Mouse (Mus musculus) stomach, embryonic 15.5 days (tissue): Measurements from ENCODE around the gene Olfr896-ps1. TPM values are rescaled to one million over a fixed set of nuclear protein-coding genes. Genes with fewer than 3 reads are reported as not detected.

Experiments
- ATAC-seq: fragments of 200-750 bp; cut with Nextera tagmentation; 2 replicates; pipeline ENCODE4 v1.8.0; 2017; ENCODE audit warnings: low read depth, moderate number of reproducible peaks, moderate TSS enrichment; ENCODE audit not compliant: insufficient read depth, low FRiP score
- H3K27ac ChIP-seq: fragments of 300-500 bp; sonication (generic); 2 replicates; pipeline ENCODE4 v1.5.1; 2015; ENCODE audit warnings: mild to moderate bottlenecking, inconsistent platforms
- H3K27me3 ChIP-seq: fragments of 300-500 bp; sonication (generic); replicated peaks from 2 replicates; pipeline ENCODE4 v1.6.1; 2015; ENCODE audit warnings: inconsistent platforms
- H3K36me3 ChIP-seq: fragments of 300-500 bp; sonication (generic); 2 replicates; pipeline ENCODE4 v1.6.1; 2015; ENCODE audit warnings: inconsistent platforms
- H3K4me1 ChIP-seq: fragments of 300-500 bp; sonication (generic); 2 replicates; pipeline ENCODE4 v1.6.1; 2015; ENCODE audit warnings: inconsistent platforms
- H3K4me2 ChIP-seq: fragments of 300-500 bp; sonication (generic); 2 replicates; pipeline ENCODE4 v1.6.1; 2015; ENCODE audit warnings: mild to moderate bottlenecking, inconsistent platforms
- H3K4me3 ChIP-seq: fragments of 300-500 bp; sonication (generic); replicated peaks from 2 replicates; pipeline ENCODE4 v1.5.1; 2015; ENCODE audit warnings: inconsistent platforms
- H3K9ac ChIP-seq: fragments of 300-500 bp; sonication (generic); 2 replicates; pipeline ENCODE4 v1.6.1; 2015; ENCODE audit warnings: inconsistent platforms
- H3K9me3 ChIP-seq: fragments of 300-500 bp; sonication (generic); 2 replicates; pipeline ENCODE4 v1.6.1; 2016; ENCODE audit warnings: inconsistent platforms
- WGBS: fragments of 180-500 bp; shearing (Covaris S2); methylation state at CpG from one replicate; pipeline ENCODE4 v1.1.7; 2015; 5-methylcytosine and 5-hydroxymethylcytosine counted together
- polyA plus RNA-seq: library from polyadenylated mRNA; unstranded; fragments of >200 nt; fragmentation: Nextera tagmentation; extraction: Ambion mirVana; gene quantifications from 2 replicates; pipeline ENCODE4 v1.2.1, GENCODE M21; 2015

Gene Olfr896-ps1
- polyA plus RNA-seq: not detected in 2 replicates

DNA sequence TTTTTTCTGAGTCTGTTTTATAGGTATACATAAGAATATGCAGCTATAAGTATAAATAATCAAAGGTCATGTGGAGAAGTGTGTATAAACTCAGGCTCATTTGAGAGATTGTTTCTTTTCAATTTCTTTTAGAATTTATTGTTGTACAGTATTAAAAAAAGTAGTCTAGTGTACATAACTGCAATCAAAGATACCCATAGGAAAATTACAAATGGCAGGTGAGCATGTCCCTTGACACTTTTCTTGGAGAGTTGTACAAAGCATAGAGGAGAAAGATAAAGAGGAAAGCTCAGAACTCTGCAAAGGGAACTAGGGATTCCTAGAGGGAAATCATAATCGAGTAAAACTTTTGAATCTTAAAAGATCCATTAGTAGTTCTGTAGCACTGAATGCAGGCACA is at the start of gene Olfr896-ps1:
TSS of gene Olfr896-ps1 (plus strand) at position 301 of the 400 bp plus-strand sequence.
- Histone ChIP-seq H3K36me3 (no peaks in the 10 kb centered on the region), H3K4me2 (no peak within 1 kb of the TSS), H3K27me3 (no peaks in the 10 kb centered on the region), H3K4me1 (no peaks in the 10 kb centered on the region), H3K4me3 (no peak within 1 kb of the TSS), H3K9me3 (no peaks in the 10 kb centered on the region), H3K27ac (no peak within 1 kb of the TSS), H3K9ac (no peak within 1 kb of the TSS)
- 76% methylated on average over 1 of the region's 1 CpGs for whole genome bisulfite sequencing
- no peak for ATAC-seq

DNA sequence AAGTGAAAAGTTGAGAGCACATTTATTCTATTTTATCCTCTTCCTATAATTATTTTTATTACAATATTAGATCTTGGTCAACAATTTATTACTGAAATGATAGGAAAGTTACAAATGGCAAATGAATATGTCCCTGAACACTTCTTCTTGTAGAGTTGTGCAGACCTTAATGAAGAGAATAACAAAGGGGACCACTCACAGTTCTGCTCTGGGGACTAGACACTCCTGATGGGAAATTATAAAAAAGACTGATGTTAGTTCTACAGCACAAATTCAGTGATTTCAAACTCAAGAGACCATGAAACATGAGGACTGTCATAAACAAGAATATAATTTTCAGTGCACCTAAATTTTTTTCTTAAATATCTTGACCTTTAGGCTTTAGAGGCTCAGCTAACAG is 38.4 kb upstream of the Olfr896-ps1 start, which contains the start of gene Olfr143:
TSS of gene Olfr143 (plus strand) at position 301 of the 400 bp plus-strand sequence.
- no peaks in the 10 kb centered on the region for H3K9me3 ChIP-seq
- H3K27ac ChIP-seq: no peak within 1 kb of the TSS
- H3K27me3 ChIP-seq: no peaks in the 10 kb centered on the region
- no peak for ATAC-seq
- no peak within 1 kb of the TSS for H3K4me3 ChIP-seq
- H3K4me2 ChIP-seq: no peak within 1 kb of the TSS
- no peaks in the 10 kb centered on the region for H3K4me1 ChIP-seq
- no peaks in the 10 kb centered on the region for H3K36me3 ChIP-seq
- no peak within 1 kb of the TSS for H3K9ac ChIP-seq

DNA sequence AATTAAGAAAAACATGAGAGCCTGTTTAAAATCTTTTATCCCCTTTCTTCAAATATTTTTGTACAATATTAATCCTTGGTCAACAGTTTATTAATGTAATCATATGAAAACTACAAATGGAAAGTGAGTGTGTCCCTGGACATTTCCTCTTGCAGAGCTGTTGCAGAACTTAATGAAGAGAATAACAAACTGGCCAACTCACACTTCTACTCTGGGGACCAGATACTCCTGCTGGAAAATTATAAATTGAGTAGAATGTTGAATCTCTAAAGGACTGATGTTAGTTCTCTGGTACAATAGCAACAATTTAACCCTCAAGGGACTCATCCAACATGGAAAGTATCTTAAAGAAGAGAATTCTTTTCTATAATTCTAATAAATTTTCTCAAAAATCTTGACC is 23.4 kb upstream of the Olfr896-ps1 start, which contains the start of gene Olfr895:
TSS of gene Olfr895 (plus strand) at position 301 of the 400 bp plus-strand sequence.
- H3K27me3 ChIP-seq: no peaks in the 10 kb centered on the region
- H3K4me1 ChIP-seq: no peaks in the 10 kb centered on the region
- no peaks in the 10 kb centered on the region for H3K36me3 ChIP-seq

DNA sequence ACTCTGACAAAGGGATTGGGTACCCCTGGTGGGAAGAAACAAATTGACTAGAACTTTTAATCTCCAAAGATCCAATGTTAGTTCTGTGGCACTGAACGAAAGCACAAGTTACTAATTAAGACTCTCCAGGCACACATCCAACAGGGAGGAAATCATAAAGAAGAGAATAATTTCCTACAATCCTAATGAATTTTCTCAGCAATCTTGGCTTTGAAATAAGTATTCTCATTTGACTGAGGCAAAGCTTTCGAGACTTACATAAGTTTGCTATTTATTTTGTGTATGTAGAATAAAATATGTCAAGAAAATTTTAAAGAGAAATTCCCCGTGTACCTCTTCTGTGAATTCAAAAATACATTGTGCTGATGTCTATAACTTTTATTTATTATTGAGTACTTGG is 37.9 kb downstream of the Olfr896-ps1 start, which contains the start of gene Olfr25:
TSS of gene Olfr25 (plus strand) at position 301 of the 400 bp plus-strand sequence.
- ATAC-seq: no peak
- H3K9me3 ChIP-seq: no peaks in the 10 kb centered on the region
- no peak within 1 kb of the TSS for H3K4me3 ChIP-seq
- H3K4me1 ChIP-seq: no peaks in the 10 kb centered on the region
- WGBS: 72% methylated on average over 3 of the region's 3 CpGs
- no peak within 1 kb of the TSS for H3K9ac ChIP-seq
- H3K36me3 ChIP-seq: no peaks in the 10 kb centered on the region
- H3K27ac ChIP-seq: no peak within 1 kb of the TSS
- H3K27me3 ChIP-seq: no peaks in the 10 kb centered on the region
- H3K4me2 ChIP-seq: no peak within 1 kb of the TSS

More for the DNA sequence above, 23.4 kb upstream of the Olfr896-ps1 start, which contains the start of gene Olfr895:
- H3K4me3 ChIP-seq: no peak within 1 kb of the TSS
- no peak within 1 kb of the TSS for H3K4me2 ChIP-seq
- H3K9me3 ChIP-seq: no peaks in the 10 kb centered on the region
- no peak for ATAC-seq
- H3K9ac ChIP-seq: no peak within 1 kb of the TSS
- no peak within 1 kb of the TSS for H3K27ac ChIP-seq

Other genes with a start within 250 kb of the Olfr896-ps1 start
- gene Olfr884, start 244.6 kb upstream of the Olfr896-ps1 start, polyA plus RNA-seq: not detected in 2 replicates
- not detected in 2 replicates for gene Olfr885, start 229.8 kb upstream of the Olfr896-ps1 start, polyA plus RNA-seq
- gene Olfr887, start 207.0 kb upstream of the Olfr896-ps1 start, polyA plus RNA-seq: not detected in 2 replicates
- not detected in 2 replicates for gene Olfr888, start 183.0 kb upstream of the Olfr896-ps1 start, polyA plus RNA-seq
- gene Olfr889, start 175.9 kb upstream of the Olfr896-ps1 start, polyA plus RNA-seq: 0.03 and 0.04 TPM in 2 replicates
- gene Olfr890, start 148.6 kb upstream of the Olfr896-ps1 start, polyA plus RNA-seq: not detected in 2 replicates
- not detected in 2 replicates for gene Olfr891, start 110.3 kb upstream of the Olfr896-ps1 start, polyA plus RNA-seq
- not detected in 2 replicates for gene Olfr893, start 82.7 kb upstream of the Olfr896-ps1 start, polyA plus RNA-seq
- gene Olfr894, start 73.1 kb upstream of the Olfr896-ps1 start, polyA plus RNA-seq: not detected in 2 replicates
- not detected in 2 replicates for gene Olfr143, start 38.3 kb upstream of the Olfr896-ps1 start, polyA plus RNA-seq
- not detected in 2 replicates for gene Olfr895, start 23.3 kb upstream of the Olfr896-ps1 start, polyA plus RNA-seq
- not detected in 2 replicates for gene Olfr25, start 38.0 kb downstream of the Olfr896-ps1 start, polyA plus RNA-seq
- not detected in 2 replicates for gene Olfr898, start 57.3 kb downstream of the Olfr896-ps1 start, polyA plus RNA-seq
- gene Olfr250, start 75.8 kb downstream of the Olfr896-ps1 start, polyA plus RNA-seq: not detected in 2 replicates
- not detected in 2 replicates for gene Olfr251, start 86.0 kb downstream of the Olfr896-ps1 start, polyA plus RNA-seq
- not detected in 2 replicates for gene Olfr147, start 110.6 kb downstream of the Olfr896-ps1 start, polyA plus RNA-seq
- gene Olfr901, start 138.3 kb downstream of the Olfr896-ps1 start, polyA plus RNA-seq: not detected in 2 replicates
- not detected in 2 replicates for gene Olfr902, start 156.5 kb downstream of the Olfr896-ps1 start, polyA plus RNA-seq
- not detected in 2 replicates for gene Olfr904, start 172.0 kb downstream of the Olfr896-ps1 start, polyA plus RNA-seq
- gene Olfr905, start 180.0 kb downstream of the Olfr896-ps1 start, polyA plus RNA-seq: not detected in 2 replicates
- gene Olfr906, start 196.0 kb downstream of the Olfr896-ps1 start, polyA plus RNA-seq: not detected in 2 replicates
- not detected in 2 replicates for gene Olfr907, start 204.7 kb downstream of the Olfr896-ps1 start, polyA plus RNA-seq
- gene Olfr911-ps1, start 230.5 kb downstream of the Olfr896-ps1 start, polyA plus RNA-seq: not detected in 2 replicates
- not detected in 2 replicates for gene Olfr910, start 246.7 kb downstream of the Olfr896-ps1 start, polyA plus RNA-seq